Mouse (Mus musculus) bone marrow macrophage, adult 2 months (primary cell): Measurements from ENCODE around the gene Gdap1l1.

ENCODE experiments used
- CTCF ChIP-seq: IDR thresholded peaks from 2 replicates; pipeline ENCODE4 v1.5.1; 2012; ENCODE audit warnings: low read depth, mild to moderate bottlenecking, low read length, moderate library complexity
- POLR2A ChIP-seq: IDR thresholded peaks from 2 replicates; pipeline ENCODE4 v1.6.1; 2012; ENCODE audit warnings: mild to moderate bottlenecking, low read depth, low read length, borderline replicate concordance

DNA sequence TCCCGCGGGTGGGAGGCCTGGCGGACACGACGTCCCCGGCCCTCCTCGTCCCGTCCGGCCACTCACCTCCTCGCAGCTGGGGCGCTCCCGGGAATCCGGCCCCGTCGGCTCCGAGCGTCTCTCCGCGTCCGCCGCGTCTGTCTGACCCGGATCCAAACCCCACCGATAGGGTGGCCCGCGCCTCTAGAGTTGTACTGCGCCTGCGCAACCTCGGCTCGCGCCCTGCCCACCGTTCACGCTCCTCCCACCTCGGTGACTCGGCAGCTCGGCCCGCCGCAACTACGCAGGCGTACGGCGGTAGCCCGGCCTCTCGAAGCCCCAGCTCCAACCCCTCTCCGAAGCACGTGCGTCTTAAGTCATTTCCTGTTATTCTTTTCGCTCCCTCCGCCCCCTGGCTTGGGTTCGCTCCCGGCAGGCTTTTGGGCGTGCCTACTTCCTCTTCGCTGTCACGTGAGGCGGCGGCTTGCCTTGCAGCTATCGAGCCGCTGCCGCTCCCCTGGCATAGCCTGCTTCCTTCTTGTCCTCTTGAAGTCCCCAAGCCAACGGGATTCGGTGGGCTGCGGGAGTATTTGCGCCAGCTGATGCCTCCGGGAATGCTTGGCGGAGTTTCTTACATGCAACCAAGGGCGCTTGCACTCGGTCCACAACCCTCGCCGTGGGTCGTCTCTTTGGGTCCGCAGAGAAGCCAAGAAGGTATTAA lies 18.8 kb upstream of the Gdap1l1 start:
- TF ChIP-seq POLR2A (peak; percentile 79; the same call in 1 of the 2 replicates), CTCF (no peak)
